In the genomic region with DNA sequence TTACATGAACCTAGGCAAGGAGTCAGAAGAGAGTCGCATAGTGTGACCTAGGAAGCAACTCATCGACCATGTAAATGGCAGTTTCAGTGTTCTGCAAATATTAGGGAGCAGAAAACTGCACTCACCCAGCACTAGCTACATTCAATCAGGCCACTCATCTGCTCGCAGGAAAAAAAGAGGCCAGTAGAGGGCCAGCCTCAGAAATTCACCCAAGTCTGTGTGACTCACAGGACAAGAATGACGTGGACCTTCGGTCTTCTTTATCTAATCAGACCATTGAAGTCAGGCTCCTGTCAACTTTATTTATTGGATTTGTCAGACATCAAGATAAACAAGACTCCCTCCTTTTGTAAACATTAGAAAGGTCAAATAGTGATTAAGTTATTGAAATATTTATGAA, we compare ENCODE assay signal across 12 mouse cellular contexts.
DNase-seq lines count a peak whose midpoint lies in the region; ATAC-seq and TF ChIP-seq lines count a peak whose summit lies in the region.
"Had no signal": no experiment of that assay in that cellular context is flagged by ENCODE, and none has a peak within 500 bp of the region (broad histone marks: within the 10 kb centered on the region; RNA-seq: fewer than 3 reads in every experiment).

No protein-coding gene starts in this region.

- no peaks in the 10 kb centered on the region for H3K9me3 ChIP-seq in forebrain, embryonic 12.5 days
- H3K9me3 ChIP-seq in forebrain, embryonic 15.5 days: no peaks in the 10 kb centered on the region
- H3K9me3 ChIP-seq in lung, embryonic 14.5 days (ENCODE audit: low read depth, low read length): no peaks in the 10 kb centered on the region
- H3K9me3 ChIP-seq in intestine, postnatal 0 days (ENCODE audit: control insufficient read depth): no peaks in the 10 kb centered on the region
- H3K9me3 ChIP-seq: liver, embryonic 13.5 days had no signal

- peak; percentile 45 for DNase-seq in lung, embryonic 14.5 days
- DNase-seq in lung, postnatal 36 days: no peak
- peak; percentile 19 for DNase-seq in adrenal gland, adult 8-10 months
- no peak for DNase-seq in left cerebral cortex, adult 11 months (ENCODE audit: low spot score)
- DNase-seq in spleen, postnatal 10 days (ENCODE audit: low spot score in 2 of 2): no peak
- DNase-seq: cerebellum, adult 11 months; heart, postnatal 4 days; liver, embryonic 13.5 days had no signal

- peak; percentile 46 for ATAC-seq in forebrain, embryonic 12.5 days (ENCODE audit: low FRiP score)
- no peak for ATAC-seq in forebrain, embryonic 15.5 days (replicated peaks)
- no peak for ATAC-seq in lung, embryonic 14.5 days (ENCODE audit: insufficient read depth)
- peak; percentile 45; the same call in 1 of the 2 replicates for ATAC-seq in intestine, postnatal 0 days

- no peak overlapping the region for H3K4me3 ChIP-seq in forebrain, embryonic 12.5 days (replicated peaks)
- H3K4me3 ChIP-seq in forebrain, embryonic 15.5 days: no peak overlapping the region
- H3K4me3 ChIP-seq in lung, embryonic 14.5 days (ENCODE audit: low read depth, low read length): no peak overlapping the region
- no peak overlapping the region for H3K4me3 ChIP-seq in intestine, postnatal 0 days (ENCODE audit: low read depth, low read length)
- H3K4me3 ChIP-seq: erythroblast, embryonic 14.5 days; liver, embryonic 13.5 days had no signal

- 53% methylated on average over 5 of the region's 5 CpGs for WGBS in forebrain, embryonic 12.5 days
- 60% methylated on average over 5 of the region's 5 CpGs for WGBS in forebrain, embryonic 15.5 days
- WGBS in lung, embryonic 14.5 days: 14% methylated on average over 5 of the region's 5 CpGs
- 24% methylated on average over 5 of the region's 5 CpGs for WGBS in intestine, postnatal 0 days

- no peaks in the 10 kb centered on the region for H3K27me3 ChIP-seq in forebrain, embryonic 12.5 days
- H3K27me3 ChIP-seq in forebrain, embryonic 15.5 days: no peaks in the 10 kb centered on the region
- no peaks in the 10 kb centered on the region for H3K27me3 ChIP-seq in lung, embryonic 14.5 days (ENCODE audit: insufficient read depth, low read length)
- no peaks in the 10 kb centered on the region for H3K27me3 ChIP-seq in intestine, postnatal 0 days (replicated peaks; ENCODE audit: control insufficient read depth, insufficient read depth, low read length)
- H3K27me3 ChIP-seq: liver, embryonic 13.5 days had no signal

- no peaks in the 10 kb centered on the region for H3K36me3 ChIP-seq in forebrain, embryonic 12.5 days (replicated peaks)
- H3K36me3 ChIP-seq in forebrain, embryonic 15.5 days: no peaks in the 10 kb centered on the region
- no peaks in the 10 kb centered on the region for H3K36me3 ChIP-seq in lung, embryonic 14.5 days (ENCODE audit: insufficient read depth)
- H3K36me3 ChIP-seq in intestine, postnatal 0 days (ENCODE audit: control insufficient read depth, insufficient read depth): no peaks in the 10 kb centered on the region
- H3K36me3 ChIP-seq: liver, embryonic 13.5 days had no signal

- H3K9ac ChIP-seq in forebrain, embryonic 12.5 days: no peak overlapping the region
- no peak overlapping the region for H3K9ac ChIP-seq in forebrain, embryonic 15.5 days (replicated peaks)
- H3K9ac ChIP-seq in lung, embryonic 14.5 days: no peak overlapping the region
- no peak overlapping the region for H3K9ac ChIP-seq in intestine, postnatal 0 days (ENCODE audit: low read depth, low read length)
- H3K9ac ChIP-seq: liver, embryonic 13.5 days had no signal

- H3K27ac ChIP-seq in forebrain, embryonic 12.5 days: no peak overlapping the region
- H3K27ac ChIP-seq in forebrain, embryonic 15.5 days (replicated peaks): no peak overlapping the region
- no peak overlapping the region for H3K27ac ChIP-seq in lung, embryonic 14.5 days (ENCODE audit: low read depth)
- H3K27ac ChIP-seq in intestine, postnatal 0 days (ENCODE audit: low read depth, low read length): no peak overlapping the region
- H3K27ac ChIP-seq: liver, embryonic 13.5 days had no signal

- no peaks in the 10 kb centered on the region for H3K4me1 ChIP-seq in forebrain, embryonic 12.5 days
- no peaks in the 10 kb centered on the region for H3K4me1 ChIP-seq in forebrain, embryonic 15.5 days
- no peaks in the 10 kb centered on the region for H3K4me1 ChIP-seq in lung, embryonic 14.5 days (ENCODE audit: insufficient read depth)
- no peaks in the 10 kb centered on the region for H3K4me1 ChIP-seq in intestine, postnatal 0 days (replicated peaks; ENCODE audit: control insufficient read depth, insufficient read depth, low read length)
- H3K4me1 ChIP-seq: liver, embryonic 13.5 days had no signal

- H3K4me2 ChIP-seq in forebrain, embryonic 12.5 days: no peak overlapping the region
- H3K4me2 ChIP-seq in forebrain, embryonic 15.5 days (replicated peaks): no peak overlapping the region
- H3K4me2 ChIP-seq in lung, embryonic 14.5 days: no peak overlapping the region
- H3K4me2 ChIP-seq in intestine, postnatal 0 days (replicated peaks; ENCODE audit: low read depth): no peak overlapping the region
- H3K4me2 ChIP-seq: liver, embryonic 13.5 days had no signal

- peak; percentile 19; the same call in 1 of the 2 replicates for TF ChIP-seq CTCF in lung, embryonic 14.5 days (IDR thresholded peaks at IDR 0.05; ENCODE audit: low read depth)
- peak; percentile 37 for TF ChIP-seq CTCF in intestine, postnatal 0 days (IDR thresholded peaks at IDR 0.05; ENCODE audit: low read depth)

Comparison
In these comparisons a context has a peak if more than half of its experiments do, and no peak if none do; other contexts are left out.
1. ATAC-seq: peak in forebrain, embryonic 12.5 days (single experiment) and intestine, postnatal 0 days (single experiment); none in forebrain, embryonic 15.5 days (single experiment) and lung, embryonic 14.5 days (single experiment).
2. DNase-seq: peak in lung, embryonic 14.5 days (single experiment) and adrenal gland, adult 8-10 months (single experiment); none in lung, postnatal 36 days (single experiment), left cerebral cortex, adult 11 months (single experiment) and spleen, postnatal 10 days (0 of 2).